Mouse (Mus musculus): ENCODE data around the gene Mrps35. TPM values are rescaled to one million over a fixed set of nuclear protein-coding genes. Genes with fewer than 3 reads are reported as not detected.
A peak's percentile ranks its signal among the peaks of the same experiment; 100 is the strongest.

Gene Mrps35
- polyA plus RNA-seq, 1 experiment from 2014 or later, result 119 TPM

GRCm38 (mm10) chr6:147099458-147100277 lies 57.1 kb downstream of the Mrps35 start:
- H3K27ac ChIP-seq (ENCODE audit: low read depth, low read length), result no peak overlapping the region
- DNase-seq (ENCODE audit: low spot score) (no peak), ATAC-seq (no peak)
- H3K4me2 ChIP-seq (ENCODE audit: low read length), result no peak overlapping the region
- H3K36me3 ChIP-seq (ENCODE audit: control insufficient read depth, insufficient read depth, low read length), result peaks cover 18% of the 10 kb centered on the region
- no peaks in the 10 kb centered on the region for H3K27me3 ChIP-seq (replicated peaks; ENCODE audit: control insufficient read depth, insufficient read depth, low read length)
- WGBS, result 86% methylated on average over 19 of the region's 19 CpGs
- peaks cover under 1% of the 10 kb centered on the region; the same call in 1 of the 2 replicates for H3K4me1 ChIP-seq (ENCODE audit: control insufficient read depth, insufficient read depth, low read length)
- no peak overlapping the region for H3K4me3 ChIP-seq (ENCODE audit: low read depth, low read length)
- no peaks in the 10 kb centered on the region for H3K9me3 ChIP-seq (replicated peaks; ENCODE audit: control insufficient read depth, low read length)
- H3K9ac ChIP-seq (ENCODE audit: low read length), result no peak overlapping the region

- H3K36me3 ChIP-seq (ENCODE audit: control insufficient read depth, insufficient read depth, low read length), result peaks cover 16% of the 10 kb centered on the region
- no peak overlapping the region for H3K9ac ChIP-seq (ENCODE audit: low read length)
- no peak for DNase-seq (ENCODE audit: low spot score)
- H3K9me3 ChIP-seq (replicated peaks; ENCODE audit: control insufficient read depth, low read length), result no peaks in the 10 kb centered on the region
- no peaks in the 10 kb centered on the region for H3K4me1 ChIP-seq (ENCODE audit: control insufficient read depth, insufficient read depth, low read length)
- no peak overlapping the region for H3K27ac ChIP-seq (ENCODE audit: low read depth, low read length)
- no peak for ATAC-seq
- H3K27me3 ChIP-seq (replicated peaks; ENCODE audit: control insufficient read depth, insufficient read depth, low read length), result no peaks in the 10 kb centered on the region
- 86% methylated on average over 3 of the region's 3 CpGs for WGBS
- no peak overlapping the region for H3K4me2 ChIP-seq (ENCODE audit: low read length)
- H3K4me3 ChIP-seq (ENCODE audit: low read depth, low read length), result no peak overlapping the region
These were observed 59.7 kb downstream of the Mrps35 start for GRCm38 (mm10) chr6:147102293-147102692.

- Histone ChIP-seq H3K4me2 (ENCODE audit: low read length) (no peak overlapping the region), H3K9ac (ENCODE audit: low read length) (no peak overlapping the region), H3K27me3 (replicated peaks; ENCODE audit: control insufficient read depth, insufficient read depth, low read length) (no peaks in the 10 kb centered on the region), H3K9me3 (replicated peaks; ENCODE audit: control insufficient read depth, low read length) (no peaks in the 10 kb centered on the region), H3K4me3 (ENCODE audit: low read depth, low read length) (no peak overlapping the region), H3K27ac (ENCODE audit: low read depth, low read length) (no peak overlapping the region), H3K4me1 (ENCODE audit: control insufficient read depth, insufficient read depth, low read length) (no peaks in the 10 kb centered on the region), H3K36me3 (ENCODE audit: control insufficient read depth, insufficient read depth, low read length) (peaks cover 39% of the 10 kb centered on the region)
- 0 out of 2 replicates have a peak, but pooled peaks have one; percentile 18 for ATAC-seq
- DNase-seq (ENCODE audit: low spot score), result no peak
- 100% methylated on average over 1 of the region's 1 CpGs for WGBS
These were observed 63.0 kb downstream of the Mrps35 start for GRCm38 (mm10) chr6:147105529-147105928.

GRCm38 (mm10) chr6:147106716-147107115 lies 64.2 kb downstream of the Mrps35 start:
- 96% methylated on average over 6 of the region's 6 CpGs for WGBS
- DNase-seq (ENCODE audit: low spot score) (no peak), ATAC-seq (no peak)
- peaks cover 37% of the 10 kb centered on the region for H3K36me3 ChIP-seq (ENCODE audit: control insufficient read depth, insufficient read depth, low read length)
- no peaks in the 10 kb centered on the region for H3K9me3 ChIP-seq (replicated peaks; ENCODE audit: control insufficient read depth, low read length)
- no peak overlapping the region for H3K4me3 ChIP-seq (ENCODE audit: low read depth, low read length)
- no peak overlapping the region for H3K9ac ChIP-seq (ENCODE audit: low read length)
- no peaks in the 10 kb centered on the region for H3K27me3 ChIP-seq (replicated peaks; ENCODE audit: control insufficient read depth, insufficient read depth, low read length)
- no peaks in the 10 kb centered on the region for H3K4me1 ChIP-seq (ENCODE audit: control insufficient read depth, insufficient read depth, low read length)
- no peak overlapping the region for H3K4me2 ChIP-seq (ENCODE audit: low read length)
- H3K27ac ChIP-seq (ENCODE audit: low read depth, low read length), result no peak overlapping the region

- 80% methylated on average over 7 of the region's 7 CpGs for WGBS
- H3K4me1 ChIP-seq (ENCODE audit: control insufficient read depth, insufficient read depth, low read length), result no peaks in the 10 kb centered on the region
- no peak overlapping the region for H3K27ac ChIP-seq (ENCODE audit: low read depth, low read length)
- no peaks in the 10 kb centered on the region for H3K9me3 ChIP-seq (replicated peaks; ENCODE audit: control insufficient read depth, low read length)
- no peak overlapping the region for H3K4me2 ChIP-seq (ENCODE audit: low read length)
- H3K27me3 ChIP-seq (replicated peaks; ENCODE audit: control insufficient read depth, insufficient read depth, low read length), result no peaks in the 10 kb centered on the region
- no peak for ATAC-seq
- no peak overlapping the region for H3K4me3 ChIP-seq (ENCODE audit: low read depth, low read length)
- H3K9ac ChIP-seq (ENCODE audit: low read length), result no peak overlapping the region
- H3K36me3 ChIP-seq (ENCODE audit: control insufficient read depth, insufficient read depth, low read length), result peaks cover 28% of the 10 kb centered on the region
- DNase-seq (ENCODE audit: low spot score), result no peak
These were observed 66.7 kb downstream of the Mrps35 start for GRCm38 (mm10) chr6:147109283-147109682.

- 8% methylated on average over 10 of the region's 10 CpGs for WGBS
These were observed 74.0 kb downstream of the Mrps35 start for GRCm38 (mm10) chr6:147116579-147116978.

GRCm38 (mm10) chr6:147117764-147118163 lies 75.2 kb downstream of the Mrps35 start:
- Histone ChIP-seq H3K4me3 (ENCODE audit: low read depth, low read length) (no peak overlapping the region), H3K9me3 (replicated peaks; ENCODE audit: control insufficient read depth, low read length) (no peaks in the 10 kb centered on the region), H3K36me3 (ENCODE audit: control insufficient read depth, insufficient read depth, low read length) (no peaks in the 10 kb centered on the region), H3K27ac (ENCODE audit: low read depth, low read length) (no peak overlapping the region), H3K9ac (ENCODE audit: low read length) (no peak overlapping the region), H3K4me2 (ENCODE audit: low read length) (no peak overlapping the region), H3K4me1 (ENCODE audit: control insufficient read depth, insufficient read depth, low read length) (no peaks in the 10 kb centered on the region), H3K27me3 (replicated peaks; ENCODE audit: control insufficient read depth, insufficient read depth, low read length) (no peaks in the 10 kb centered on the region)
- no peak for DNase-seq (ENCODE audit: low spot score)
- no peak for ATAC-seq
- 97% methylated on average over 7 of the region's 7 CpGs for WGBS

More at GRCm38 (mm10) chr6:147116579-147116978, 74.0 kb downstream of the Mrps35 start:
- no peaks in the 10 kb centered on the region for H3K4me1 ChIP-seq (ENCODE audit: control insufficient read depth, insufficient read depth, low read length)
- H3K4me2 ChIP-seq (ENCODE audit: low read length), result no peak overlapping the region
- no peak overlapping the region for H3K4me3 ChIP-seq (ENCODE audit: low read depth, low read length)
- no peak overlapping the region for H3K9ac ChIP-seq (ENCODE audit: low read length)
- DNase-seq (ENCODE audit: low spot score), result peak; percentile 87
- ATAC-seq, result peak; percentile 83
- H3K27me3 ChIP-seq (replicated peaks; ENCODE audit: control insufficient read depth, insufficient read depth, low read length), result no peaks in the 10 kb centered on the region
- no peaks in the 10 kb centered on the region for H3K36me3 ChIP-seq (ENCODE audit: control insufficient read depth, insufficient read depth, low read length)
- H3K27ac ChIP-seq (ENCODE audit: low read depth, low read length), result no peak overlapping the region
- H3K9me3 ChIP-seq (replicated peaks; ENCODE audit: control insufficient read depth, low read length), result no peaks in the 10 kb centered on the region

GRCm38 (mm10) chr6:147118190-147118589 lies 75.6 kb downstream of the Mrps35 start:
- no peak overlapping the region for H3K27ac ChIP-seq (ENCODE audit: low read depth, low read length)
- 89% methylated on average over 3 of the region's 3 CpGs for WGBS

GRCm38 (mm10) chr6:147121320-147121719 lies 78.8 kb downstream of the Mrps35 start:
- no peak for DNase-seq (ENCODE audit: low spot score)
- ATAC-seq, result no peak
- Histone ChIP-seq H3K9me3 (replicated peaks; ENCODE audit: control insufficient read depth, low read length) (no peaks in the 10 kb centered on the region), H3K9ac (ENCODE audit: low read length) (no peak overlapping the region), H3K36me3 (ENCODE audit: control insufficient read depth, insufficient read depth, low read length) (no peaks in the 10 kb centered on the region), H3K4me3 (ENCODE audit: low read depth, low read length) (no peak overlapping the region), H3K4me2 (ENCODE audit: low read length) (no peak overlapping the region), H3K27ac (ENCODE audit: low read depth, low read length) (no peak overlapping the region), H3K27me3 (replicated peaks; ENCODE audit: control insufficient read depth, insufficient read depth, low read length) (no peaks in the 10 kb centered on the region), H3K4me1 (ENCODE audit: control insufficient read depth, insufficient read depth, low read length) (no peaks in the 10 kb centered on the region)
- 57% methylated on average over 6 of the region's 6 CpGs for WGBS

More at GRCm38 (mm10) chr6:147118190-147118589, 75.6 kb downstream of the Mrps35 start:
- no peaks in the 10 kb centered on the region for H3K27me3 ChIP-seq (replicated peaks; ENCODE audit: control insufficient read depth, insufficient read depth, low read length)
- no peak for DNase-seq (ENCODE audit: low spot score)
- H3K36me3 ChIP-seq (ENCODE audit: control insufficient read depth, insufficient read depth, low read length), result no peaks in the 10 kb centered on the region
- H3K9me3 ChIP-seq (replicated peaks; ENCODE audit: control insufficient read depth, low read length), result no peaks in the 10 kb centered on the region
- no peak for ATAC-seq
- no peaks in the 10 kb centered on the region for H3K4me1 ChIP-seq (ENCODE audit: control insufficient read depth, insufficient read depth, low read length)
- H3K4me2 ChIP-seq (ENCODE audit: low read length), result no peak overlapping the region
- no peak overlapping the region for H3K4me3 ChIP-seq (ENCODE audit: low read depth, low read length)
- H3K9ac ChIP-seq (ENCODE audit: low read length), result no peak overlapping the region
